Mouse (Mus musculus) urinary bladder, adult 18-20 months (tissue): ENCODE measurements at regions not wholly inside any gene's neighbourhood (a gene's known extent, or its start where the extent isn't known, plus 50 kb on each side); places are given as distances from the start of the nearest gene placed in this dataset.

Source experiments
- DNase-seq, 2 experiments: peaks; one replicate each; pipeline ENCODE4 v3.0.0; 2022; ENCODE audit warnings: low spot score in 2 of 2, mixed read lengths in 2 of 2

- DNase-seq = no peak
Measured at GRCm38 (mm10) chr4:142470784-142471183, 231.6 kb upstream of the Kazn start.

- DNase-seq = no peak
Measured at GRCm38 (mm10) chr4:142467920-142468319, 228.7 kb upstream of the Kazn start.

- DNase-seq = no peak
Measured at GRCm38 (mm10) chr4:142465226-142465625, 226.0 kb upstream of the Kazn start.

- no peak for DNase-seq
Measured at GRCm38 (mm10) chr4:142464066-142464465, 224.9 kb upstream of the Kazn start.

GRCm38 (mm10) chr4:142460468-142461086, 221.4 kb upstream of the Kazn start:
- DNase-seq = no peak

- no peak for DNase-seq
Measured at GRCm38 (mm10) chr4:142452614-142453013, 213.4 kb upstream of the Kazn start.

GRCm38 (mm10) chr4:142450884-142451283, 211.7 kb upstream of the Kazn start:
- no peak for DNase-seq

- no peak for DNase-seq
Measured at GRCm38 (mm10) chr4:142449713-142450112, 210.5 kb upstream of the Kazn start.

- no peak for DNase-seq
Measured at GRCm38 (mm10) chr4:142449198-142449702, 210.0 kb upstream of the Kazn start.

- DNase-seq = no peak
Measured at GRCm38 (mm10) chr4:142447529-142447928, 208.3 kb upstream of the Kazn start.

- DNase-seq = no peak
Measured at GRCm38 (mm10) chr4:142441045-142441444, 201.8 kb upstream of the Kazn start.

- DNase-seq = no peak
Measured at GRCm38 (mm10) chr4:142439450-142440183, 200.4 kb upstream of the Kazn start.

- DNase-seq = peak in 1 of 2 experiments; percentile 8
Measured at GRCm38 (mm10) chr4:142424596-142424995, 185.4 kb upstream of the Kazn start.

- no peak for DNase-seq
Measured at GRCm38 (mm10) chr4:142420427-142420826, 181.2 kb upstream of the Kazn start.

GRCm38 (mm10) chr4:142414874-142415273, 175.7 kb upstream of the Kazn start:
- DNase-seq = no peak

- DNase-seq = no peak
Measured at GRCm38 (mm10) chr4:142411792-142412191, 172.6 kb upstream of the Kazn start.

GRCm38 (mm10) chr4:142410596-142411573, 171.7 kb upstream of the Kazn start:
- DNase-seq = no peak

GRCm38 (mm10) chr4:142397858-142398257, 158.7 kb upstream of the Kazn start:
- DNase-seq = no peak

- DNase-seq = peak in 1 of 2 experiments; percentile 27
Measured at GRCm38 (mm10) chr4:142392924-142393323, 153.7 kb upstream of the Kazn start.

GRCm38 (mm10) chr4:142390531-142391195, 151.5 kb upstream of the Kazn start:
- DNase-seq = no peak

- no peak for DNase-seq
Measured at GRCm38 (mm10) chr4:142388476-142388875, 149.3 kb upstream of the Kazn start.
